Comparison of ENCODE assay signal across 9 mouse cellular contexts in the genomic region with DNA sequence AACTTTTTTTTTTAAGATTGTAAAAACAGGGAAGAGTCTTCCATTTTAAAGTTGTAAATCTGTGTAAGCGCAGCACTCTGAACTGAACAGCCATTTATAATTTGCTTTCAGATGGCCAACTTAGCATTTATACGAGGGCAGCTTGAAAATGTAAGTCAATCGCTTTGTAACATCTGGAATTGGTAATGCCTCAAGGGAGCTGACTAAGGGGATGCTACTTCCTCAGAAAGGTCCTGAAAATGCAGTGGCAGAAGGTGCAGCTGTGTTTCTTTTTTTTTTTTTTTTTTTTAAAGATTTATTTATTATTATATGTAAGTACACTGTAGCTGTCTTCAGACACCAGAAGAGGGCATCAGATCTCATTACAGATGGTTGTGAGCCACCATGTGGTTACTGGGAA. TPM values are rescaled to one million over a fixed set of nuclear protein-coding genes. Genes with fewer than 3 reads are reported as not detected.
DNase-seq lines count a peak whose midpoint lies in the region; TF ChIP-seq lines count a peak whose summit lies in the region.
"Not testable (repeated sequence)": the region's sequence is repeated elsewhere in the genome, so short reads cannot be mapped to it uniquely, and the experiment has no call there.
"Had no signal": no experiment of that assay in that cellular context is flagged by ENCODE, and none has a peak within 500 bp of the region (broad histone marks: within the 10 kb centered on the region; RNA-seq: fewer than 3 reads in every experiment).

No protein-coding gene starts in this region.

- not testable (repeated sequence) for H3K4me3 ChIP-seq in CH12.LX (replicated peaks in 1 of 3; ENCODE audit: low read depth in 2 of 3, low read length in 2 of 3, poor library complexity in 1 of 3); MEL (ENCODE audit: control insufficient read depth in 1 of 2, insufficient read depth in 1 of 2, low read depth in 2 of 2, low read length in 2 of 2); heart, embryonic 10.5 days; layer of hippocampus, adult 2 months

- H3K4me1 ChIP-seq in CH12.LX (ENCODE audit: control insufficient read depth in 1 of 2, insufficient read depth in 2 of 2) = peaks cover 16 to 62% of the 10 kb centered on the region in 2 experiments
- H3K4me1 ChIP-seq in MEL (ENCODE audit: control insufficient read depth in 1 of 2, insufficient read depth in 2 of 2, low read length in 2 of 2); heart, embryonic 10.5 days: not testable (repeated sequence)

- peak; percentile 62 for TF ChIP-seq EP300 in CH12.LX (IDR thresholded peaks at IDR 0.05; ENCODE audit: low read length)
- not testable (repeated sequence) for TF ChIP-seq EP300 in MEL (IDR thresholded peaks at IDR 0.05; ENCODE audit: low read depth in 1 of 2, low read length in 2 of 2)

- H3K9ac ChIP-seq in CH12.LX (ENCODE audit: insufficient read depth, low read depth); MEL (ENCODE audit: control insufficient read depth, low read depth, low read length, poor library complexity, severe bottlenecking): not testable (repeated sequence)

- TF ChIP-seq RAD21 in CH12.LX (IDR thresholded peaks at IDR 0.05; ENCODE audit: low read depth, low read length); MEL (IDR thresholded peaks at IDR 0.05; ENCODE audit: low read depth, low read length): not testable (repeated sequence)

- DNase-seq in 3T3-L1 (ENCODE audit: low read depth, low spot score) (peak; percentile 19), A20 (ENCODE audit: low read depth, low spot score) (peak; percentile 70), CH12.LX (ENCODE audit: extremely low read depth) (peak; percentile 55), MEL (ENCODE audit: low read depth, low spot score) (peak; percentile 30)
- DNase-seq in forelimb bud, embryonic 11.5 days (ENCODE audit: low read depth, low spot score) = peak; percentile 29
- peak; percentile 22 for DNase-seq in heart, embryonic 10.5 days (ENCODE audit: low spot score)
- DNase-seq in layer of hippocampus, adult 2 months (ENCODE audit: low spot score in 2 of 2) = not testable (repeated sequence)

- dilution Hi-C loops in CH12.LX (cut with MboI; ENCODE audit: extremely low pct_ligation_motif_present, extremely low pct_unique_long_range_greater_than_20kb, low sequenced_read_pairs) = not testable (repeated sequence)

- H3K36me3 ChIP-seq in CH12.LX (replicated peaks in 1 of 2; ENCODE audit: control insufficient read depth in 1 of 2, insufficient read depth in 1 of 2, low read length in 1 of 2) (peaks cover 26 to 45% of the 10 kb centered on the region in 2 experiments), MEL (ENCODE audit: control insufficient read depth in 1 of 2, insufficient read depth in 2 of 2, low read length in 2 of 2) (peaks cover 0 to 11% of the 10 kb centered on the region in 2 experiments)
- H3K36me3 ChIP-seq in heart, embryonic 10.5 days = peaks cover 52% of the 10 kb centered on the region

- not testable (repeated sequence) for H3K79me2 ChIP-seq in CH12.LX (replicated peaks; ENCODE audit: control insufficient read depth, extremely low read depth, insufficient read depth, poor library complexity, severe bottlenecking); MEL (ENCODE audit: control insufficient read depth, insufficient read depth, low read length, poor library complexity)

- H3K9me3 ChIP-seq in CH12.LX (replicated peaks; ENCODE audit: low read length); MEL (replicated peaks; ENCODE audit: insufficient read depth, low read length); heart, embryonic 10.5 days: not testable (repeated sequence)

- TF ChIP-seq CTCF in CH12.LX (conservative IDR thresholded peaks at IDR 0.05 in 1 of 2, IDR thresholded peaks at IDR 0.05 in 1 of 2; ENCODE audit: low read depth in 2 of 2, low read length in 2 of 2); MEL (IDR thresholded peaks at IDR 0.05 in 2 of 3, conservative IDR thresholded peaks at IDR 0.05 in 1 of 3; ENCODE audit: control insufficient read depth in 1 of 3, insufficient read depth in 1 of 3, low read depth in 2 of 3, low read length in 3 of 3, poor library complexity in 1 of 3, severe bottlenecking in 1 of 3): not testable (repeated sequence)
- peak; percentile 30 for TF ChIP-seq CTCF in layer of hippocampus, adult 2 months (conservative IDR thresholded peaks at IDR 0.05)

- WGBS in heart, embryonic 10.5 days = 92% methylated on average over 3 of the region's 3 CpGs

- TF ChIP-seq POLR2A in CH12.LX (IDR thresholded peaks at IDR 0.05; ENCODE audit: low read depth, low read length); MEL (IDR thresholded peaks at IDR 0.05; ENCODE audit: control insufficient read depth in 1 of 2, insufficient read depth in 1 of 2, low read depth in 1 of 2, low read length in 2 of 2, poor library complexity in 1 of 2): not testable (repeated sequence)

- H3K27ac ChIP-seq in CH12.LX (ENCODE audit: insufficient read depth, low read depth); MEL (ENCODE audit: control insufficient read depth, low read depth, low read length); heart, embryonic 10.5 days; layer of hippocampus, adult 2 months: not testable (repeated sequence)

- in situ Hi-C loops in CH12.LX (cut with MboI; ENCODE audit: low pct_ligation_motif_present, low pct_unique_long_range_greater_than_20kb, low sequenced_read_pairs) = loop anchor here (5.0 kb wide), 1 partner anchor 332 kb away; no protein-coding TSS in a partner anchor

- not testable (repeated sequence) for H3K4me2 ChIP-seq in CH12.LX (ENCODE audit: insufficient read depth, low read depth, poor library complexity, severe bottlenecking)

- H3K27me3 ChIP-seq in CH12.LX (replicated peaks); MEL (ENCODE audit: control insufficient read depth in 1 of 2, insufficient read depth in 2 of 2, low read length in 2 of 2); heart, embryonic 10.5 days (ENCODE audit: insufficient read depth, poor library complexity, severe bottlenecking): not testable (repeated sequence)

TF ChIP-seq in CH12.LX, 34 proteins besides CTCF, POLR2A, EP300 and RAD21 (continues in another document):
- 0 out of 2 replicates have a peak, but pooled peaks have one; percentile 19 for TF ChIP-seq SIN3A (IDR thresholded peaks at IDR 0.05; ENCODE audit: low read length)
- TF ChIP-seq ZNF384 (IDR thresholded peaks at IDR 0.05; ENCODE audit: low read depth, low read length) = peak; percentile 89
- peak; percentile 69 for TF ChIP-seq MAFK (IDR thresholded peaks at IDR 0.05; ENCODE audit: insufficient replicate concordance, low read length)
- 0 out of 2 replicates have a peak, but pooled peaks have one; percentile 61 for TF ChIP-seq RCOR1 (conservative IDR thresholded peaks at IDR 0.05; ENCODE audit: low read depth, low read length)
- TF ChIP-seq MAZ (IDR thresholded peaks at IDR 0.05; ENCODE audit: low read depth, low read length) = 0 out of 2 replicates have a peak, but pooled peaks have one; percentile 15
- TF ChIP-seq CHD1 (IDR thresholded peaks at IDR 0.05; ENCODE audit: low read depth, low read length) = peak; percentile 63; the same call in 1 of the 2 replicates
- TF ChIP-seq TCF12 (IDR thresholded peaks at IDR 0.05; ENCODE audit: low read depth, low read length) = peak; percentile 42; the same call in 1 of the 2 replicates

TF ChIP-seq in MEL, 35 proteins besides CTCF, POLR2A, EP300 and RAD21:
- peak; percentile 78 for TF ChIP-seq ZNF384 (IDR thresholded peaks at IDR 0.05; ENCODE audit: low read depth, low read length)

RNA-seq across cellular contexts. Expression of gene Ttc19, which starts 2.7 kb away (rescaled TPM):
- total RNA-seq in CH12.LX (2012; rRNA removed) (13.0 and 16.1 TPM in 2 replicates), CH12.LX (2014; rRNA removed) (22.6 and 27.3 TPM in 2 replicates), MEL (2012; rRNA removed) (11.1 and 12.7 TPM in 2 replicates)
- polyA plus RNA-seq in CH12.LX (2012; ENCODE audit: insufficient read length, low read depth) (22.2 and 28.3 TPM in 2 replicates), MEL (2012; ENCODE audit: insufficient read depth in 1 of 2, insufficient read length in 2 of 2, low read depth in 1 of 2, low replicate concordance in 2 of 2, missing spikeins in 1 of 2) (10 to 100 TPM in 1 of 2 experiments, not detected in 1; 11.4 TPM)
- 16.6 and 20.3 TPM in 2 replicates for polyA plus RNA-seq in heart, embryonic 10.5 days (2016; fragmentation: Nextera tagmentation; extraction: Ambion mirVana)
- 10 to 100 TPM; 87.3 to 91.7 TPM for total RNA-seq in layer of hippocampus, adult 2 months (2021)

RNA-seq across cellular contexts. Expression of gene Zswim7, which starts 2.8 kb away (rescaled TPM):
- total RNA-seq in CH12.LX (2012; rRNA removed) (38.8 and 44.2 TPM in 2 replicates), CH12.LX (2014; rRNA removed) (62.3 and 62.5 TPM in 2 replicates), MEL (2012; rRNA removed) (18.2 and 18.7 TPM in 2 replicates)
- polyA plus RNA-seq in CH12.LX (2012; ENCODE audit: insufficient read length, low read depth) (57.8 and 58.2 TPM in 2 replicates), MEL (2012; ENCODE audit: insufficient read depth in 1 of 2, insufficient read length in 2 of 2, low read depth in 1 of 2, low replicate concordance in 2 of 2, missing spikeins in 1 of 2) (10 to 100 TPM in 1 of 2 experiments, not detected in 1; 15.1 TPM)
- 19.2 and 19.6 TPM in 2 replicates for polyA plus RNA-seq in heart, embryonic 10.5 days (2016; fragmentation: Nextera tagmentation; extraction: Ambion mirVana)
- 10 to 100 TPM; 12.1 to 13.1 TPM for total RNA-seq in layer of hippocampus, adult 2 months (2021)

RNA-seq across cellular contexts. Expression of gene Adora2b, which starts 35.2 kb away (rescaled TPM):
- total RNA-seq in CH12.LX (2012; rRNA removed) (0.92 and 1.7 TPM in 2 replicates), CH12.LX (2014; rRNA removed) (0.45 and 0.77 TPM in 2 replicates), MEL (2012; rRNA removed) (1.7 and 2.2 TPM in 2 replicates)
- polyA plus RNA-seq in CH12.LX (2012; ENCODE audit: insufficient read length, low read depth) (0.44 and 0.87 TPM in 2 replicates), MEL (2012; ENCODE audit: insufficient read depth in 1 of 2, insufficient read length in 2 of 2, low read depth in 1 of 2, low replicate concordance in 2 of 2, missing spikeins in 1 of 2) (1 to 10 TPM in 1 of 2 experiments, not detected in 1; 3.2 TPM)
- polyA plus RNA-seq in heart, embryonic 10.5 days (2016; fragmentation: Nextera tagmentation; extraction: Ambion mirVana) = 0.79 and 1.7 TPM in 2 replicates
- 1 to 10 TPM; 6.5 to 7.1 TPM for total RNA-seq in layer of hippocampus, adult 2 months (2021)
- polyA plus RNA-seq: activated CD4-positive, CD25-positive, alpha-beta regulatory T cell, adult 4 months; CD4-positive, CD25-positive, alpha-beta regulatory T cell, adult 4 months had no signal
